Mouse (Mus musculus) E14TG2a.4 (cell line): ENCODE results near the gene Tnk2.
A peak's percentile ranks its signal among the peaks of the same experiment; 100 is the strongest.

Experiments used
- H3K27me3 ChIP-seq: 2 replicates; pipeline ENCODE4 v1.6.1; 2014; ENCODE audit warnings: low read length, control low read depth; ENCODE audit not compliant: insufficient read depth
- H3K36me3 ChIP-seq: 2 replicates; pipeline ENCODE4 v1.6.1; 2014; ENCODE audit warnings: low read length, control low read depth; ENCODE audit not compliant: insufficient read depth
- H3K4me1 ChIP-seq: replicated peaks from 2 replicates; pipeline ENCODE4 v1.6.1; 2014; ENCODE audit warnings: low read depth, low read length, control low read depth
- H3K4me3 ChIP-seq: replicated peaks from 2 replicates; pipeline ENCODE4 v1.5.1; 2014; ENCODE audit warnings: mild to moderate bottlenecking, low read length
- H3K9me3 ChIP-seq: 2 replicates; pipeline ENCODE4 v1.6.1; 2014; ENCODE audit warnings: low read length, control low read depth
- CTCF ChIP-seq: conservative IDR thresholded peaks from 2 replicates; pipeline ENCODE4 v1.5.1; 2014; ENCODE audit warnings: low read length
- NANOG ChIP-seq: IDR thresholded peaks from 2 replicates; pipeline ENCODE4 v1.6.1; 2014; ENCODE audit warnings: borderline replicate concordance, low read length, mixed read lengths
- POU5F1 ChIP-seq: IDR thresholded peaks from 2 replicates; pipeline ENCODE4 v1.6.1; 2014; ENCODE audit warnings: low read length, borderline replicate concordance

Tnk2 gene

GRCm38 (mm10) chr16:32643661-32644061 lies at the start of gene Tnk2:
TSS of gene Tnk2 (plus strand) at chr16:32643874.
- peaks cover 64% of the 10 kb centered on the region for H3K4me1 ChIP-seq
- peaks cover 24% of the 10 kb centered on the region for H3K36me3 ChIP-seq
- H3K4me3 ChIP-seq, result peak within 1 kb of the TSS; percentile 94
- H3K27me3 ChIP-seq, result no peaks in the 10 kb centered on the region
- H3K9me3 ChIP-seq, result no peaks in the 10 kb centered on the region
- no peak for TF ChIP-seq POU5F1
- TF ChIP-seq NANOG, result no peak
- TF ChIP-seq CTCF, result no peak

- Histone ChIP-seq H3K4me1 (peaks cover 7% of the 10 kb centered on the region), H3K4me3 (no peak overlapping the region), H3K9me3 (peaks cover 10% of the 10 kb centered on the region)
Observed at GRCm38 (mm10) chr16:32593916-32594315, 49.8 kb upstream of the Tnk2 start.

GRCm38 (mm10) chr16:32594701-32595100 lies 49.0 kb upstream of the Tnk2 start:
- Histone ChIP-seq H3K9me3 (peaks cover 4% of the 10 kb centered on the region), H3K27me3 (no peaks in the 10 kb centered on the region), H3K4me3 (no peak overlapping the region), H3K36me3 (no peaks in the 10 kb centered on the region), H3K4me1 (peaks cover 7% of the 10 kb centered on the region)
- TF ChIP-seq CTCF, result no peak
- TF ChIP-seq NANOG, result no peak
- no peak for TF ChIP-seq POU5F1

More at GRCm38 (mm10) chr16:32593916-32594315, 49.8 kb upstream of the Tnk2 start:
- no peak for TF ChIP-seq CTCF
- no peak for TF ChIP-seq NANOG
- no peak for TF ChIP-seq POU5F1
- no peaks in the 10 kb centered on the region for H3K27me3 ChIP-seq
- H3K36me3 ChIP-seq, result no peaks in the 10 kb centered on the region

- no peaks in the 10 kb centered on the region for H3K36me3 ChIP-seq
- H3K9me3 ChIP-seq, result no peaks in the 10 kb centered on the region
- peaks cover 7% of the 10 kb centered on the region for H3K4me1 ChIP-seq
- H3K27me3 ChIP-seq, result no peaks in the 10 kb centered on the region
- TF ChIP-seq POU5F1 (no peak), CTCF (no peak), NANOG (no peak)
- no peak overlapping the region for H3K4me3 ChIP-seq
Observed at GRCm38 (mm10) chr16:32595142-32595855, 48.4 kb upstream of the Tnk2 start.

- Histone ChIP-seq H3K4me1 (peaks cover 7% of the 10 kb centered on the region), H3K27me3 (no peaks in the 10 kb centered on the region), H3K9me3 (no peaks in the 10 kb centered on the region), H3K4me3 (0 out of 2 replicates have a peak overlapping the region, but pooled peaks have one; percentile 5), H3K36me3 (no peaks in the 10 kb centered on the region)
- no peak for TF ChIP-seq CTCF
- TF ChIP-seq POU5F1, result no peak
- TF ChIP-seq NANOG, result no peak
Observed at GRCm38 (mm10) chr16:32597909-32598381, 45.7 kb upstream of the Tnk2 start.

- TF ChIP-seq POU5F1 (no peak), NANOG (no peak), CTCF (no peak)
- Histone ChIP-seq H3K9me3 (no peaks in the 10 kb centered on the region), H3K36me3 (no peaks in the 10 kb centered on the region), H3K4me1 (peaks cover 7% of the 10 kb centered on the region), H3K4me3 (no peak overlapping the region), H3K27me3 (no peaks in the 10 kb centered on the region)
Observed at GRCm38 (mm10) chr16:32599151-32599550, 44.5 kb upstream of the Tnk2 start.

GRCm38 (mm10) chr16:32602193-32602685 lies 41.4 kb upstream of the Tnk2 start:
- H3K4me3 ChIP-seq, result no peak overlapping the region
- H3K4me1 ChIP-seq, result peaks cover 15% of the 10 kb centered on the region
- H3K27me3 ChIP-seq, result no peaks in the 10 kb centered on the region
- H3K9me3 ChIP-seq, result no peaks in the 10 kb centered on the region
- H3K36me3 ChIP-seq, result no peaks in the 10 kb centered on the region
- TF ChIP-seq CTCF (no peak), NANOG (no peak), POU5F1 (no peak)

GRCm38 (mm10) chr16:32607562-32608343 lies 35.9 kb upstream of the Tnk2 start:
- peaks cover 29% of the 10 kb centered on the region for H3K36me3 ChIP-seq
- TF ChIP-seq NANOG (no peak), CTCF (no peak)
- H3K27me3 ChIP-seq, result no peaks in the 10 kb centered on the region
- no peaks in the 10 kb centered on the region for H3K9me3 ChIP-seq
- H3K4me3 ChIP-seq, result peak overlapping the region; percentile 99
- H3K4me1 ChIP-seq, result peaks cover 49% of the 10 kb centered on the region
